Mouse (Mus musculus) kidney, adult 2 months (tissue): Measurements from ENCODE around the gene Wfdc1.

Experiments used
- CTCF ChIP-seq: fragments of 200-500 bp; conservative IDR thresholded peaks from 2 replicates; pipeline ENCODE4 v1.5.1; 2011; ENCODE audit warnings: low read depth, mild to moderate bottlenecking, control low read depth, low read length, moderate library complexity, mixed read lengths; ENCODE audit not compliant: insufficient read depth, insufficient read length
- POLR2A ChIP-seq: fragments of 200-500 bp; IDR thresholded peaks from one replicate; pipeline ENCODE4 v1.6.1; 2011; ENCODE audit warnings: low read depth, low read length, control low read depth

DNA sequence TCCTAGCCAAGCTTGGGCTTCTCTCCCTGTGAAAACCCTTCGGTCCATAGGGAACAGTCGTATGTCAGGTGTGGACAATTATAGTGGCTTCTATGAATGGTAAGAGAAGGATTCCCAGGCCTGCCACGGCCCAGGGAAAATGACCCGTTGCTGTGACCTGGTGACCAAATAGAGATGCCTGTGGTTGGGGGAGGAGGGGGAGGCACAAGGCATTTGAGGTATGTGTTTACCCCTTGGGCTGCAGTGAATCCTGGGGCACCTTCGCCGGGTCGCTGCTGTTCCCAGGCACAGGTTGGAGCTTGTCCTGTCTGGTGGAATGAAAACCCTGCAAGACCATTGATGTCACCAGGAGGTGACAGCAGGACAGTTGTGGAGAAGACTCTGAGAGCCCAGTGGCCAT, 28.5 kb downstream of the Wfdc1 start:
- no peak for TF ChIP-seq CTCF
- no peak for TF ChIP-seq POLR2A
